Mouse (Mus musculus) lung, embryonic 16.5 days (tissue): Measurements from ENCODE around the gene Defb28. TPM values are rescaled to one million over a fixed set of nuclear protein-coding genes. Genes with fewer than 3 reads are reported as not detected.

Source experiments
- ATAC-seq: fragments of 200-750 bp; cut with Nextera tagmentation; 2 replicates; pipeline ENCODE4 v1.8.0; 2017; ENCODE audit warnings: low read depth, mild to moderate bottlenecking, moderate library complexity
- H3K27ac ChIP-seq: fragments of 300-500 bp; sonication (generic); 2 replicates; pipeline ENCODE4 v1.5.1; 2014; ENCODE audit warnings: mild to moderate bottlenecking, control low read depth, low read length
- H3K27me3 ChIP-seq: fragments of 300-500 bp; sonication (generic); 2 replicates; pipeline ENCODE4 v1.6.1; 2014; ENCODE audit warnings: low read depth, low read length, mixed read lengths; ENCODE audit not compliant: control insufficient read depth, insufficient read depth
- H3K36me3 ChIP-seq: fragments of 300-500 bp; sonication (generic); 2 replicates; pipeline ENCODE4 v1.6.1; 2014; ENCODE audit warnings: low read length; ENCODE audit not compliant: control insufficient read depth, insufficient read depth
- H3K4me1 ChIP-seq: fragments of 300-500 bp; sonication (generic); replicated peaks from 2 replicates; pipeline ENCODE4 v1.6.1; 2014; ENCODE audit warnings: low read length, mixed read lengths; ENCODE audit not compliant: control insufficient read depth, insufficient read depth
- H3K4me2 ChIP-seq: fragments of 300-500 bp; sonication (generic); 2 replicates; pipeline ENCODE4 v1.6.1; 2014; ENCODE audit warnings: low read depth, low read length, control low read depth
- H3K4me3 ChIP-seq: fragments of 300-500 bp; sonication (generic); 2 replicates; pipeline ENCODE4 v1.5.1; 2014; ENCODE audit warnings: mild to moderate bottlenecking, low read length, control low read depth
- H3K9ac ChIP-seq: fragments of 300-500 bp; sonication (generic); 2 replicates; pipeline ENCODE4 v1.6.1; 2014; ENCODE audit warnings: low read length, control low read depth
- H3K9me3 ChIP-seq: fragments of 300-500 bp; sonication (generic); 2 replicates; pipeline ENCODE4 v1.6.1; 2016; ENCODE audit warnings: low read length; ENCODE audit not compliant: control insufficient read depth
- WGBS: fragments of 180-500 bp; shearing (Covaris S2); extraction: QIAGEN DNeasy Blood & Tissue Kit; methylation state at CpG from one replicate; pipeline ENCODE4 v1.1.7; 2014; 5-methylcytosine and 5-hydroxymethylcytosine counted together
- polyA plus RNA-seq: library from polyadenylated mRNA; unstranded; fragments of >200 nt; fragmentation: Nextera tagmentation; extraction: Ambion mirVana; gene quantifications from 2 replicates; pipeline ENCODE4 v1.2.1, GENCODE M21; 2015

Gene Defb28
- not detected in 2 replicates for polyA plus RNA-seq

DNA sequence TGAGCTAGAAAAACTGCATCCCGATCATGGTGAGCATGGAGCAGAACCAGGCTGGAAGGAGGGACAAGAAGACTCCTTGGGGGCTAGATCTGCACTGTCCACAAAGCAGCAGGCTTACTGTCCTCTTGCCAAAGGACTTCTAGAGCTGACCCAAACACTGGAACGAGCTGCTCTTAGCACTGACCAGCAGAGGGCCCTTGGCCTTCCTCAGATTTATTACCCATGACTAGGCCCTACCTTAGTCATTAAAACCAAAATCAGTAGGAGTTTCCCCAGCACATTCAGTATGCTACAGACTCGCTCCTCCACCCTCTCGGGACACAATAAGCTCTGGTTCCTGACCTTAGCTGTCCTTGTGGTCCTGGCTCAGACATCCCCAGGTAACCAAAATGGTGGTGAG is at the start of gene Defb28:
Gene Defb28 (plus strand): TSS at position 275 of the 400 bp plus-strand sequence.
- Histone ChIP-seq H3K36me3 (no peaks in the 10 kb centered on the region), H3K27ac (no peak within 1 kb of the TSS), H3K4me1 (no peaks in the 10 kb centered on the region), H3K9me3 (no peaks in the 10 kb centered on the region), H3K27me3 (no peaks in the 10 kb centered on the region), H3K4me2 (no peak within 1 kb of the TSS), H3K9ac (no peak within 1 kb of the TSS), H3K4me3 (no peak within 1 kb of the TSS)
- no peak for ATAC-seq
- 68% methylated on average over 4 of the region's 4 CpGs for WGBS

DNA sequence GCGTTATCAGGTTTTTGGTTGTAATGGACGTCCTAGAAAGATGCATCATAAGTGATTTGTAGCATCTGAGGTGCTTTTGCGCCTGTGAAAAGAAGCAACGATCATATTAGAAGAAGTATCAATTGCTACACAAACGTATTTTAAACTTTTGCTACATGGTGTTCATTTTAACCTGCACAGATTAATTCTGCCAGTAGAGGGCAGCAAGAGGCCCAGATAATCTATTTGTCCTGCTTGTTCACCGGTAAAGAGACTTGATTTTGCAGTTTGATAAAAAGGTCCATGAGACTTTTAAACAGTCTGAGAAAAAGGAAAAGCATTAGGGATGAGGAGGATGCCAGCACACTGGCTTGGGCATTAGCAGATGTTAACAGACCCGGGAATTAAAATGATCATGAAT is 47.1 kb upstream of the Defb28 start:
- H3K9me3 ChIP-seq, result no peaks in the 10 kb centered on the region
- WGBS, result 25% methylated on average over 7 of the region's 7 CpGs
- ATAC-seq, result no peak
- H3K9ac ChIP-seq, result no peak overlapping the region
- no peak overlapping the region for H3K27ac ChIP-seq
- no peaks in the 10 kb centered on the region for H3K4me1 ChIP-seq
- H3K4me3 ChIP-seq, result no peak overlapping the region
- no peaks in the 10 kb centered on the region for H3K36me3 ChIP-seq
- H3K4me2 ChIP-seq, result no peak overlapping the region
- no peaks in the 10 kb centered on the region for H3K27me3 ChIP-seq

DNA sequence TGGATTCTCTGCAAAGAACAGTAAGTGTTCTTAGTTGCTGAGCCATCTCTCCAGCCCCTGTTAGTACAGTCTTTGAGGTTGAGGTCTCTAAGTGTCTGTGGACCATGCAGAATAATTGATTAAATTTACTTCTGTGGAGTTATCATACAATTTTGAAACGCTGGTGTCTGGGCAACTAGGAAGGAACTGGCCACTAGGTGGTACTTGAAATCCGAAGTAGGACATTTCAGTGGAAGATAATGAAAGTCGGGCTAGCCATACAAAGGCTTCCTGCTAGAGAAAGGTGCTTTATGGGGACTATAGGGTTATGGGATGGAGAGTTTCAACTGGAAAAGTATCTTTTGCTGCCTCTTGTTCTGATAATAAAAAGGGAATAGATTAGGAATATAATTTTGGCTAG is 45.6 kb upstream of the Defb28 start:
- ATAC-seq, result no peak
- Histone ChIP-seq H3K4me3 (no peak overlapping the region), H3K9me3 (no peaks in the 10 kb centered on the region), H3K4me1 (no peaks in the 10 kb centered on the region), H3K27me3 (no peaks in the 10 kb centered on the region), H3K36me3 (no peaks in the 10 kb centered on the region), H3K9ac (no peak overlapping the region), H3K4me2 (no peak overlapping the region), H3K27ac (no peak overlapping the region)
- 17% methylated on average over 3 of the region's 3 CpGs for WGBS

DNA sequence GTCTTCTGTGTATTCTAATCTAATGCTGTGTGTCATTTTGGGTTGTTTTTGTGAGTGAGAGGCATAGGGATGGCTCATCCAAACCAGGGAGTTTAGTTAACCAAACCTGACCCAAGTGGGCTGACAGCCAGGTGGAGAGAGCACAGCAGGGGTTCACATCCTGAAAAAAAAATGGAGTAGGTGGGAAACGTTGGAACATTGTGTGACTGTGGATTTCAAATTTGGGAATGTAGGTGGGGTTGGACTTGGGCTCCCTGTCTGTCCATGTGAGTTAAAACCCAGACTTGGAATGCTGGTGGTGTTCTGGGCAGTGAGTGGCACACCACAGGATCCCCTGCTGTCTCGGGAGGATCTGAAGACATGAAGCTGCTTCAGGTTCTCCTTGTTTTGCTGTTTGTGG is 41.3 kb upstream of the Defb28 start, which contains the start of gene Defb20:
Gene Defb20 (plus strand): TSS at position 301 of the 400 bp plus-strand sequence.
- no peak within 1 kb of the TSS for H3K9ac ChIP-seq
- no peak within 1 kb of the TSS for H3K27ac ChIP-seq
- H3K36me3 ChIP-seq, result no peaks in the 10 kb centered on the region
- H3K4me1 ChIP-seq, result no peaks in the 10 kb centered on the region
- H3K27me3 ChIP-seq, result no peaks in the 10 kb centered on the region
- ATAC-seq, result no peak
- no peak within 1 kb of the TSS for H3K4me3 ChIP-seq
- H3K9me3 ChIP-seq, result no peaks in the 10 kb centered on the region
- 46% methylated on average over 2 of the region's 2 CpGs for WGBS
- H3K4me2 ChIP-seq, result no peak within 1 kb of the TSS

DNA sequence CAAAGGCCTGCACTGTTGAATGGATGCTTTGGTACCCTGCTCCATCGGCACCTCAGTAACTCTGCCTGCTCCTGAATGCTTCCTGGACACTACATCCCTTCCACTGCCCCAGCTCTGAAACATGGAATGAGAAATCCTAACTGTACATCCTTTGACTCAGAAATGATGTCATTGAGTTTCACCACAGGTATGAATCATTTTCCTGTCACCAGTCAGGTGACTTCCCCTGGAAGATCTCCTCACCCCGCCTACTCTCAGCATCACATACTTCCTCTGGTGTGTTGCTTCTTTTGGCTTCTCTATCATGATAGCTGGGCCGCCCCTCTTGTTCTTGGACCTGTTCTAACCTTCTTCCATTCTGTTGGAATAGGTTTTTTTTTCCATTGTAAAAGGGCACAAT is 37.2 kb upstream of the Defb28 start:
- H3K4me3 ChIP-seq, result no peak overlapping the region
- WGBS, result 78% methylated on average over 3 of the region's 3 CpGs
- no peak overlapping the region for H3K27ac ChIP-seq
- no peak overlapping the region for H3K4me2 ChIP-seq
- H3K9ac ChIP-seq, result no peak overlapping the region
- H3K36me3 ChIP-seq, result no peaks in the 10 kb centered on the region
- no peaks in the 10 kb centered on the region for H3K9me3 ChIP-seq
- H3K27me3 ChIP-seq, result no peaks in the 10 kb centered on the region
- ATAC-seq, result no peak
- no peaks in the 10 kb centered on the region for H3K4me1 ChIP-seq

DNA sequence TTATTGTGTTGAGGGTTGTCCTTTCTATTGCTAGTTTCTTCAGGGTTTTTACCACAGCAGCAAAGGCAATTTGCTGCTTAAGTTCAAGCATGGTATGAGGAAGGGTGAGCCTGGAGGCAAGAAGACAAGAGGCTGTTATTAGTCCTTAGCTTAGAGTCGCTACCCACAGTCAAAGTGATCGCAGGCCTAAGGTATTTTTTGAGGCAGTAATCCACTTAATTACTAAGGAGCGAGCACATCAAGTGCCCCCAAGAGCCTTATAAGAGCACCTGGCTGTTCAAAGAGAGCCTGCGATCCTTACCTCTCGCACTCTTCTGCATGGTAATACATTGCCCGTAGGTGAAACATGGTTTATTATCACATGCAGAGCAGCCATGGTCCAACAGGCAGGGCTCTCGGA is 36.3 kb upstream of the Defb28 start:
- Histone ChIP-seq H3K9ac (no peak overlapping the region), H3K27me3 (no peaks in the 10 kb centered on the region), H3K4me1 (no peaks in the 10 kb centered on the region), H3K4me2 (no peak overlapping the region), H3K36me3 (no peaks in the 10 kb centered on the region), H3K27ac (no peak overlapping the region), H3K4me3 (no peak overlapping the region), H3K9me3 (no peaks in the 10 kb centered on the region)
- ATAC-seq, result no peak
- 67% methylated on average over 7 of the region's 7 CpGs for WGBS

DNA sequence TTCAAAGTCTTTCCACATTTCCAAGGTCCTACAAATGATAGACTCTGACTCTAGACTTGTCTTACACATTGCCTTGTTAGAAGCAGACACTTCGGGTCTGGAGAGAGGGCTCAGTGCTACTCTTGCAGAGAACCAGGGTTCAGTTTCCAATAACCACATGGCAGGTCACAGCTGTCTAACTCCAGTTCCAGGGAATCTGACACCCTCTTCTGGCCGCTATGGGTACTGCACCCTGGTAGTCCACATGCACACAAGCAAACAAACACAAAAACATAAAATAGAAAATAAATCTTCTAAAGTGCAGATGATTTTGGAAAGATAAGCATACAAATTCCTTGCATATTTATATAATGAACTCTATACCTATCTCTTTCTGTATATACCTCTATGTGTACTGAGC is 31.0 kb upstream of the Defb28 start:
- Histone ChIP-seq H3K27ac (no peak overlapping the region), H3K4me3 (no peak overlapping the region), H3K27me3 (no peaks in the 10 kb centered on the region), H3K4me2 (no peak overlapping the region), H3K9me3 (no peaks in the 10 kb centered on the region; the same call in 1 of the 2 replicates), H3K36me3 (no peaks in the 10 kb centered on the region), H3K4me1 (no peaks in the 10 kb centered on the region), H3K9ac (no peak overlapping the region)
- WGBS, result 74% methylated on average over 2 of the region's 2 CpGs
- no peak for ATAC-seq

DNA sequence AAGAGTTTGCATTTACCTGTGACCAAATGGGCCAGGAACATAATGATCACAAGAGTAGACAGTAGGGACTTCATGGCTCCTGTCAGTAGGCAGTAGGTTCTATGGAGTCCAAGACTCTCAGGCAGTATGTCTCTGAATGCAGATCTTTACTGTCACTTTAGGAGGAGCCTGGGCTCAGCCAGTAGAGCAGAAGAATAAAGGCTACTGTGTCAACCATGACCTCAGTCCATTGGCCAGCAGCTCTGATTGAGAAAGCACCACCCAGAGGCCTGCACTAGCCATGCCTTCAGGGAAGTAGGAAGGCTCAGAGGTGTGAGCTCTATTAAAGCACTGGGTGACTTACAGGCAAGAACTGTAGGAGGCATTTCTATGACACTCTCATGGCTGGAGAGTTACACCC is 28.0 kb upstream of the Defb28 start, which contains the start of gene Defb22:
Gene Defb22 (minus strand): TSS at position 101 of the 400 bp plus-strand sequence.
- no peak within 1 kb of the TSS for H3K9ac ChIP-seq
- no peak within 1 kb of the TSS for H3K4me2 ChIP-seq
- no peak within 1 kb of the TSS for H3K27ac ChIP-seq
- no peaks in the 10 kb centered on the region; the same call in 1 of the 2 replicates for H3K9me3 ChIP-seq
- ATAC-seq, result no peak
- H3K27me3 ChIP-seq, result no peaks in the 10 kb centered on the region
- no peak within 1 kb of the TSS for H3K4me3 ChIP-seq
- H3K4me1 ChIP-seq, result no peaks in the 10 kb centered on the region
- no peaks in the 10 kb centered on the region for H3K36me3 ChIP-seq

DNA sequence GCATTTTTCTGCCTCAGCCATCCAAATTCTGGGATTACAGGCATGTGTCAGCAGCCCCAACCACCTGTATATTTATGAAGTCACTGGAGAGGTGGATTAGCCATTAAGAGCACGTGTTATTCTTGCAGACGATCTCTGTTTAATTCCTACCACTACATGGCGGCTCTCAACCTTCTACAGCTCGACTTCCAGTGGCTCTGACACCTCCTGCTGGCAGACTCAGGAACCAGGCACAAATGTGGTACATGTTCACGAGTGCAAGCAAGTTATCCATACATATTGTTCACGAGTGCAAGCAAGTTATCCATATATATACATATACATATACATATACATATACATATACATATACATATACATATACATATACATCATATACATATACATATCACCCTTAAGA is 24.9 kb upstream of the Defb28 start:
- 65% methylated on average over 6 of the region's 6 CpGs for WGBS
- Histone ChIP-seq H3K4me2 (no peak overlapping the region), H3K4me3 (no peak overlapping the region), H3K27me3 (no peaks in the 10 kb centered on the region), H3K9me3 (no peaks in the 10 kb centered on the region), H3K9ac (no peak overlapping the region), H3K4me1 (no peaks in the 10 kb centered on the region), H3K36me3 (no peaks in the 10 kb centered on the region), H3K27ac (no peak overlapping the region)
- ATAC-seq, result no peak

DNA sequence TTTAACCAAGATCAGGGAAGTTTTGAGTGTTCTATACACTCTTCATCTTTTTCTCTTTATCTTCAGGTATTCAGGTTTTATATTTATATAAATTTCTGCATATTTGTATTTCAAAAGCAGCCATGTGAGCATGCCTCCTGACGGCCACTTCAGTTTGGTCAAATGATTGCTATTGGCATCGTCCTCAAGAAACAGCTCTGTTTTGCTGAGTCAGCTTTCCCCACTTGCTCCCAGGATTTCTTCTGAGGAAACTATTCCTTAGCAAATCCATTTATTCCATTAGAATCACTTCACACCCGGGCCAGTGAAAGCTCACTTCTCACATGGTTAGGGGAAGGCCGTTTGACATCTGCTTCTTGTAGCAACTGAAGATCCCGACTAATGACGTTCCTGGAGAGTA is 20.0 kb upstream of the Defb28 start:
- H3K9me3 ChIP-seq, result no peaks in the 10 kb centered on the region
- H3K27ac ChIP-seq, result no peak overlapping the region
- H3K9ac ChIP-seq, result no peak overlapping the region
- no peaks in the 10 kb centered on the region for H3K27me3 ChIP-seq
- H3K4me3 ChIP-seq, result no peak overlapping the region
- 51% methylated on average over 6 of the region's 6 CpGs for WGBS
- no peaks in the 10 kb centered on the region for H3K36me3 ChIP-seq
- ATAC-seq, result no peak
- no peak overlapping the region for H3K4me2 ChIP-seq
- no peaks in the 10 kb centered on the region for H3K4me1 ChIP-seq
